Mouse (Mus musculus) testis, adult 2 months (tissue): Measurements from ENCODE around the gene Nfkbie.
A peak's percentile ranks its signal among the peaks of the same experiment; 100 is the strongest.

Experiments
- CTCF ChIP-seq: fragments of 200-500 bp; IDR thresholded peaks from 2 replicates; pipeline ENCODE4 v1.5.1; 2012; ENCODE audit warnings: low read depth, mild to moderate bottlenecking, inconsistent platforms, low read length, moderate library complexity; ENCODE audit not compliant: control insufficient read depth, insufficient read depth, insufficient replicate concordance
- POLR2A ChIP-seq: fragments of 200-500 bp; IDR thresholded peaks from 2 replicates; pipeline ENCODE4 v1.6.1; 2012; ENCODE audit warnings: low read depth, mild to moderate bottlenecking, inconsistent platforms, low read length, moderate library complexity; ENCODE audit not compliant: control insufficient read depth

- TF ChIP-seq POLR2A, result peak; percentile 35; the same call in 1 of the 2 replicates
- TF ChIP-seq CTCF, result no peak
These were observed 28.8 kb downstream of the Nfkbie start for GRCm38 (mm10) chr17:45584096-45584896.
